8 mouse cellular contexts compared by ENCODE assay signal in the genomic region with DNA sequence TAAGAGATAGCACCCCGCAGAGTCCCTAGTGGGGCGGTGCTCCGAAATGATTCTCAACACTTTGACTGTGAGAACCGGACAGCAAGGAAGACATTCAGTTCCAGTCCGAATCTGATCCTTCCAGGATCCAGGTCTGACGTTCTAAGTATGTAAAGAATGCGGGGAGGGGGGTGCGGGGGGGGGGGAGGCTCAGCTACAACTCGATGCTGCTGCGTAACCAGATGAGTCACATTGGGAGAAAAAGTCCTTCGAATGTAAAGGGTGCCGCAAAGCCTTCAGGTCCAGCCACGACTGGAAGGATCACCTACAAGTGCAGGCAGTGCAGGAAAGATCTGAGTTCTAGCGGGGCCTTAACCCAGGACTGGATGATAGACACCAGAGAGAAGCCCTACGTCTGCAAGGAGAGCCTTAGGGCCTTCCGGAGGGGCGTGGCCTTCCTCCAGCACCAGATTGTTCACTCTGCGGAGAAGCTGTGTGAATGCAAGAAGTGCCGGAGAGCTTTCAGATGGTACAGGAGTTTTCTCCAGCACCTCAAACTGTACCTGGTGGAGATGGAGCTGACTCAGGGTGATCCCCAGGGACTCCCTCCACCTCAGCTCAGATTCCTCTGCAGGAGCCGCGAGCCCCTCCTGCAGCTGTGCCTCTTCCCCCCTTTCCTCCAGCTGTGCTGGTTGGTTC. TPM values are rescaled to one million over a fixed set of nuclear protein-coding genes. Genes with fewer than 3 reads are reported as not detected.
DNase-seq lines count a peak whose midpoint lies in the region; ATAC-seq and TF ChIP-seq lines count a peak whose summit lies in the region.

No protein-coding gene starts in this region.

- H3K4me3 ChIP-seq in embryonic fibroblast, embryonic 13.5 days (ENCODE audit: insufficient read depth, low read length), result peak overlapping the region; percentile 5
- peak overlapping the region; percentile 50 for H3K4me3 ChIP-seq in heart, embryonic 15.5 days
- H3K4me3 ChIP-seq in small intestine, adult 2 months (ENCODE audit: low read depth, low read length), result peak overlapping the region; percentile 60

- ATAC-seq in heart, embryonic 15.5 days (replicated peaks; ENCODE audit: insufficient number of reproducible peaks, insufficient read depth, low FRiP score, low read depth), result peak; percentile 71

- peak overlapping the region; percentile 55 for H3K9ac ChIP-seq in heart, embryonic 15.5 days

- no peaks in the 10 kb centered on the region for H3K27me3 ChIP-seq in heart, embryonic 15.5 days
- H3K27me3 ChIP-seq in small intestine, adult 2 months (ENCODE audit: control insufficient read depth, insufficient read depth, low read length), result no peaks in the 10 kb centered on the region

- DNase-seq in urinary bladder, postnatal 14 days (ENCODE audit: low spot score), result peak; percentile 63
- no peak for DNase-seq in urinary bladder, adult 2 months (ENCODE audit: low spot score)
- DNase-seq in kidney, postnatal 10 days, result peak; percentile 78
- DNase-seq in lung, postnatal 36 days, result peak; percentile 71
- no peak for DNase-seq in c-Kit-positive CD71-positive TER-119-positive erythroid progenitor cells, embryonic 14.5 days (ENCODE audit: low spot score)

- peak; percentile 20; the same call in 1 of the 2 replicates for TF ChIP-seq POLR2A in embryonic fibroblast, embryonic 13.5 days (IDR thresholded peaks at IDR 0.05; ENCODE audit: low read depth, low read length)
- no peak; the same call in 1 of the 2 replicates for TF ChIP-seq POLR2A in small intestine, adult 2 months (IDR thresholded peaks at IDR 0.05; ENCODE audit: low read depth, low read length)

- peak overlapping the region; percentile 92 for H3K4me2 ChIP-seq in heart, embryonic 15.5 days

- H3K27ac ChIP-seq in embryonic fibroblast, embryonic 13.5 days (ENCODE audit: insufficient read depth, low read length), result peak overlapping the region; percentile 51
- peak overlapping the region; percentile 77 for H3K27ac ChIP-seq in heart, embryonic 15.5 days
- peak overlapping the region; percentile 82 for H3K27ac ChIP-seq in small intestine, adult 2 months (ENCODE audit: insufficient read depth, low read depth, low read length)

- no peak for TF ChIP-seq CTCF in embryonic fibroblast, embryonic 13.5 days (IDR thresholded peaks at IDR 0.05; ENCODE audit: borderline replicate concordance, insufficient read depth, low read length)
- TF ChIP-seq CTCF in small intestine, adult 2 months (IDR thresholded peaks at IDR 0.05; ENCODE audit: extremely low read depth, insufficient read length, insufficient replicate concordance, low read depth, low read length), result no peak

- WGBS in heart, embryonic 15.5 days, result 13% methylated on average over 21 of the region's 21 CpGs
- 22% methylated on average over 21 of the region's 21 CpGs for WGBS in small intestine, adult 2 months

- H3K36me3 ChIP-seq in heart, embryonic 15.5 days, result no peaks in the 10 kb centered on the region
- no peaks in the 10 kb centered on the region for H3K36me3 ChIP-seq in small intestine, adult 2 months (ENCODE audit: control insufficient read depth, insufficient read depth, low read length)

- no peaks in the 10 kb centered on the region for H3K9me3 ChIP-seq in heart, embryonic 15.5 days (replicated peaks)

- peaks cover 7% of the 10 kb centered on the region for H3K4me1 ChIP-seq in embryonic fibroblast, embryonic 13.5 days (ENCODE audit: control insufficient read depth, insufficient read depth, low read length)
- H3K4me1 ChIP-seq in heart, embryonic 15.5 days (replicated peaks), result peaks cover 18% of the 10 kb centered on the region
- H3K4me1 ChIP-seq in small intestine, adult 2 months (ENCODE audit: control insufficient read depth, insufficient read depth, insufficient read length, low read length), result peaks cover 12% of the 10 kb centered on the region; the same call in 1 of the 2 replicates

RNA-seq across cellular contexts. Expression of a gene that starts 10.8 kb away (rescaled TPM):
- 969 and 1,107 TPM in 2 replicates for polyA plus RNA-seq in urinary bladder, adult 2 months (2012; rRNA removed)
- 830 and 831 TPM in 2 replicates for polyA plus RNA-seq in embryonic fibroblast, embryonic 13.5 days (2011; ENCODE audit: insufficient read length, low read depth, missing spikeins)
- 378 and 402 TPM in 2 replicates for polyA plus RNA-seq in heart, embryonic 15.5 days (2015; fragmentation: Nextera tagmentation; extraction: Ambion mirVana)
- 90.3 and 246 TPM in 2 replicates for polyA plus RNA-seq in small intestine, adult 2 months (2012; rRNA removed)

RNA-seq across cellular contexts. Expression of a gene that starts 42.5 kb away (rescaled TPM):
- polyA plus RNA-seq in urinary bladder, adult 2 months (2012; rRNA removed), result 52.9 and 67.7 TPM in 2 replicates
- polyA plus RNA-seq in embryonic fibroblast, embryonic 13.5 days (2011; ENCODE audit: insufficient read length, low read depth, missing spikeins), result 0.57 and 4.3 TPM in 2 replicates
- polyA plus RNA-seq in heart, embryonic 15.5 days (2015; fragmentation: Nextera tagmentation; extraction: Ambion mirVana), result 0.23 and 0.77 TPM in 2 replicates
- polyA plus RNA-seq in small intestine, adult 2 months (2012; rRNA removed), result 1.2 and 1.6 TPM in 2 replicates

Comparison
In these comparisons a context has a peak if more than half of its experiments do, and no peak if none do; other contexts are left out.
1. DNase-seq: peak in urinary bladder, postnatal 14 days (single experiment), kidney, postnatal 10 days (single experiment) and lung, postnatal 36 days (single experiment); none in urinary bladder, adult 2 months (single experiment) and c-Kit-positive CD71-positive TER-119-positive erythroid progenitor cells, embryonic 14.5 days (single experiment).
2. H3K4me3 ChIP-seq: peak in every context shown above with its lines; median percentile 60 in small intestine, adult 2 months; 50 in heart, embryonic 15.5 days; 5 in embryonic fibroblast, embryonic 13.5 days.
3. RNA of a gene that starts 42.5 kb away (polyA plus RNA-seq): 52.9 to 67.7 TPM in urinary bladder, adult 2 months; 0.57 to 4.3 TPM in embryonic fibroblast, embryonic 13.5 days, 1.2 to 1.6 TPM in small intestine, adult 2 months and 0.23 to 0.77 TPM in heart, embryonic 15.5 days; every median in the first group is over 10 times any median in the second.
4. Peak in every context shown above with its lines, with median percentiles within 50 percentile points of each other: H3K27ac ChIP-seq.